Mouse (Mus musculus) heart, adult 10 weeks (tissue): ENCODE measurements around the gene Hrh3. TPM values are rescaled to one million over a fixed set of nuclear protein-coding genes. Genes with fewer than 3 reads are reported as not detected.

Experiments
- polyA plus RNA-seq: library from polyadenylated mRNA; stranded (reverse); fragments of 350-450 nt; fragmentation: Illumina TruSeq; extraction: RNeasy Lipid Tissue Mini Kit (QIAGEN cat#74804); gene quantifications from one replicate; pipeline ENCODE4 v1.2.3, GENCODE M21; 2014; ENCODE audit warnings: low read depth, low replicate concordance

Hrh3 gene
- polyA plus RNA-seq, result not detected

GRCm38 (mm10) chr2:180103978-180104658, at the start of gene Hrh3:
Hrh3 (minus strand) TSS chr2:180104488.

GRCm38 (mm10) chr2:180118661-180119438, 14.6 kb upstream of the Hrh3 start, which contains the start of gene Osbpl2:
Osbpl2 (plus strand) TSS chr2:180119306.

GRCm38 (mm10) chr2:180070481-180071453, 33.5 kb downstream of the Hrh3 start, which contains the start of gene Mtg2:
Mtg2 (plus strand) TSS chr2:180070588.

Other genes starting within 250 kb of the Hrh3 start
- gene Taf4, start 127.8 kb downstream of the Hrh3 start, polyA plus RNA-seq, result 14.7 TPM
- 53.8 TPM for gene Lsm14b, start 79.5 kb downstream of the Hrh3 start, polyA plus RNA-seq
- gene Psma7, start 62.1 kb downstream of the Hrh3 start, polyA plus RNA-seq, result 210 TPM
- gene Ss18l1, start 62.0 kb downstream of the Hrh3 start, polyA plus RNA-seq, result 3.1 TPM
- gene Mtg2, start 33.9 kb downstream of the Hrh3 start, polyA plus RNA-seq, result 43.1 TPM
- 43.3 TPM for gene Osbpl2, start 14.8 kb upstream of the Hrh3 start, polyA plus RNA-seq
- 94.5 TPM for gene Adrm1, start 67.0 kb upstream of the Hrh3 start, polyA plus RNA-seq
- 105 TPM for gene Lama5, start 121.4 kb upstream of the Hrh3 start, polyA plus RNA-seq
- gene Rps21, start 152.9 kb upstream of the Hrh3 start, polyA plus RNA-seq, result 633 TPM
- gene Cables2, start 169.0 kb upstream of the Hrh3 start, polyA plus RNA-seq, result 15.7 TPM
- gene Rbbp8nl, start 185.4 kb upstream of the Hrh3 start, polyA plus RNA-seq, result not detected
- gene Gata5, start 230.2 kb upstream of the Hrh3 start, polyA plus RNA-seq, result 0.79 TPM